Mouse (Mus musculus) C2C12 (cell line): Measurements from ENCODE around the gene Epha1.

Experiments
- CEBPB ChIP-seq: IDR thresholded peaks from one replicate; pipeline ENCODE4 v1.6.1; 2011; ENCODE audit warnings: low read depth, mild to moderate bottlenecking, control low read depth, moderate library complexity
- CTCF ChIP-seq: IDR thresholded peaks from one replicate; pipeline ENCODE4 v1.5.1; 2011; ENCODE audit not compliant: control insufficient read depth, insufficient read depth, insufficient read length
- FOSL1 ChIP-seq: IDR thresholded peaks from one replicate; pipeline ENCODE4 v1.8.0; 2011; ENCODE audit warnings: mild to moderate bottlenecking, low read length; ENCODE audit not compliant: poor library complexity, insufficient read depth, severe bottlenecking
- MAX ChIP-seq: IDR thresholded peaks from one replicate; pipeline ENCODE4 v1.6.1; 2011; ENCODE audit warnings: mild to moderate bottlenecking, control low read depth
- MYOD1 ChIP-seq: IDR thresholded peaks from one replicate; pipeline ENCODE4 v1.6.1; 2011; ENCODE audit warnings: low read depth; ENCODE audit not compliant: control insufficient read depth, insufficient read length
- MYOG ChIP-seq: IDR thresholded peaks from one replicate; pipeline ENCODE4 v1.6.1; 2011; ENCODE audit not compliant: control insufficient read depth, insufficient read length; ENCODE audit errors: extremely low read depth
- USF1 ChIP-seq: IDR thresholded peaks from one replicate; pipeline ENCODE4 v1.6.1; 2011; ENCODE audit warnings: low read depth, mild to moderate bottlenecking, control low read depth, moderate library complexity

GRCm38 (mm10) chr6:42309816-42310378 is 63.2 kb downstream of the Epha1 start:
- TF ChIP-seq CTCF (no peak), USF1 (no peak), MYOG (no peak), MYOD1 (no peak), MAX (no peak), CEBPB (no peak), FOSL1 (no peak)
